Mouse (Mus musculus): ENCODE data around the gene Tex10.

GRCm38 (mm10) chr4:48380940-48381339, 92.3 kb downstream of the Tex10 start:
- TF ChIP-seq CTCF (IDR thresholded peaks at IDR 0.05; ENCODE audit: control insufficient read depth, insufficient read depth, insufficient read length) (peak; percentile 12), USF1 (IDR thresholded peaks at IDR 0.05; ENCODE audit: low read depth) (no peak), MYOG (IDR thresholded peaks at IDR 0.05; ENCODE audit: control insufficient read depth, extremely low read depth, insufficient read length) (no peak), CEBPB (IDR thresholded peaks at IDR 0.05; ENCODE audit: low read depth) (no peak)
